Mouse (Mus musculus) brain, embryonic 14.5 days (tissue): ENCODE data around the gene Rtkn. TPM values are rescaled to one million over a fixed set of nuclear protein-coding genes. Genes with fewer than 3 reads are reported as not detected.

Experiments
- DNase-seq: peaks from one replicate; pipeline ENCODE4 v3.0.0-alpha.2; 2011; ENCODE audit warnings: low read depth
- CTCF ChIP-seq: fragments of 200-500 bp; IDR thresholded peaks from 2 replicates; pipeline ENCODE4 v1.5.1; 2012; ENCODE audit warnings: inconsistent platforms, mild to moderate bottlenecking, moderate library complexity, borderline replicate concordance; ENCODE audit not compliant: insufficient read depth, insufficient read length; ENCODE audit errors: extremely low read depth
- POLR2A ChIP-seq: fragments of 200-500 bp; IDR thresholded peaks from 2 replicates; pipeline ENCODE4 v1.6.1; 2012; ENCODE audit warnings: mild to moderate bottlenecking, inconsistent platforms, borderline replicate concordance; ENCODE audit not compliant: poor library complexity, insufficient read depth, insufficient read length, severe bottlenecking; ENCODE audit errors: extremely low read depth
- polyA plus RNA-seq: library from polyadenylated mRNA; depleted of rRNA; stranded (reverse); fragments of >200 nt; gene quantifications from 2 replicates; pipeline ENCODE4 v1.2.3, GENCODE M21; 2012

Gene Rtkn
- polyA plus RNA-seq, 1 experiment: 30.7 TPM

GRCm38 (mm10) chr6:83132176-83132919 lies 2.9 kb upstream of the Rtkn start:
- no peak for DNase-seq
- no peak for TF ChIP-seq POLR2A
- no peak for TF ChIP-seq CTCF

DNA sequence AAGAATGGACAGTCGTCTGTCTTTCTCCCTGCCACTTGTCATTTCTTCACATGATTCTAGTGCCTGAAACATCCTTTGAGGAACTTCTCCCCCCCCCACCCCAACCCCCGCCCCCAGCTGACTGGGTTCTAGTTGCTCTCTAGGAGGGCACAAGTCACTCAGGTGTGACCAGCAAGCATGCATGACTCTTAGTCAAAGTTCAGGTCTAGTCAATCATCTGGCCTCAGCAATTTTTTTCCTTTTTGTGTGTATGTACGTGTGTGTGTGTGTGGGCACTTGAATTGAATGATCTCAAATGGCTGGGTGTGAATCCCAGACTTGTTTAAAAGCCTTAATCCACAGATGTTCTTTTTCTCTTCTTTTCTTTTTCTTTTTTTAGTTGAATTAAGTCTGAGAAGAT lies 1.0 kb upstream of the Rtkn start:
- TF ChIP-seq CTCF (no peak), POLR2A (no peak)
- no peak for DNase-seq

GRCm38 (mm10) chr6:83135571-83136161 lies 403 bp downstream of the Rtkn start:
- DNase-seq: no peak
- TF ChIP-seq CTCF (no peak), POLR2A (no peak)

GRCm38 (mm10) chr6:83136291-83136880 lies 1.1 kb downstream of the Rtkn start:
- TF ChIP-seq CTCF (no peak), POLR2A (no peak)
- no peak for DNase-seq

DNA sequence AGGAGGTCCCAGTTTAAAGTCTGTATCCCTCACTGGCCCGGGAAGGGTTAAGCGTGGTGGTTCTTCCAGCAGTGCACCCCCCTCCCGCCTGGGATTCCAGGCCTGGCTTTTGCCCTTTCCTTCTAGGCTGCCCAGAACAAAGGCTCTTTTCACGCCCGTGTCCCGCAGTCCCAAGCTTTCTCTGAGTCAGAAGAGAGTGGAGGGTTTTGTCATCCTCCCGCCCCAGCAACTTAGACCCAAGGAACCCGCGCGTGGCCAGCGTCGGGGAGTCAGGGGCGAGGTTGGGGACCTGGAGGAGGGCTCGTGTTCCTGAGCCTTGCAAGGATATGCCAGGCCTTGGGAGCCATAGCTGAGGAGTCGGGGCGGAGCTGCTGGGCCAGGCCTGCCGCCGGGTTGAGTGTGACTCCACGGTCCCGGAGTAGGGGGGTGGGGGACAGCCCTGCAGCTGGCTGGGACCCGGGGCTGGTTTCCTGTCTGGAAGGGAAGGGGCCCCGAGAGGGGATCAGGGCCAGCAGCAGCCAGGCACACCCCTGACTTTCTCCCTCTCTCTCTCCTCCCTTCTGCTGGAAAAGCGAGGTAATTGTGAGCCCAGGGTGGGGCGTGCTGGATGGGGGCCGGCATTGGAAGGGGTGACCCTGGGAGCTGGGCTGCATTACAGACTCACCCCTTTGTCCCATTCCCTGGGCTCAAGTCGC lies 1.8 kb downstream of the Rtkn start:
- DNase-seq: peak; percentile 73
- TF ChIP-seq CTCF: no peak
- TF ChIP-seq POLR2A: peak; percentile 4; the same call in 1 of the 2 replicates

- no peak for TF ChIP-seq CTCF
- no peak for TF ChIP-seq POLR2A
- peak; percentile 70 for DNase-seq
Observed at GRCm38 (mm10) chr6:83137576-83137950, 2.3 kb downstream of the Rtkn start.

DNA sequence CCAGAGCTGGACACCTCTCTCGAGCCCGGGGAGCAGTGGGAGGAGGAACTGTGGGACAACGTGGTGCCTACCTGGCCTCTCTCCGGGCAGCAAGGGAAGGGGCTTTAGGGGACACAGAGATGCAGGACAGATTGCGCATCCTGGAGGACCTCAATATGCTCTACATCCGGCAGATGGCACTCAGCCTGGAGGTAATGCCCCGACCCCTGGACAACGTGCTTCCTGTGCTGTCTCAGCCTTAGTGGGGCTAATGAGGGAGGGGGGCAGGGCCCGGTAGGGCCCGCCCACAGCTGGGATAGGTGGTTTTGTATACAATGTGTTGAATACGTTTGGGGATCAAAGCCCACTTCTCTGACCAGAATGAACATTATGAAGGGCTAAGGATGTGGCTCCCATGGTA lies 2.8 kb downstream of the Rtkn start:
- DNase-seq: peak; percentile 50

GRCm38 (mm10) chr6:83140044-83140443 lies 4.8 kb downstream of the Rtkn start:
- no peak for TF ChIP-seq CTCF
- TF ChIP-seq POLR2A: no peak
- DNase-seq: no peak

More for the DNA sequence above, 2.8 kb downstream of the Rtkn start:
- TF ChIP-seq POLR2A (no peak), CTCF (0 out of 2 replicates have a peak, but pooled peaks have one; percentile 4)

GRCm38 (mm10) chr6:83141636-83142035 lies 6.4 kb downstream of the Rtkn start:
- no peak for DNase-seq
- TF ChIP-seq CTCF: no peak
- TF ChIP-seq POLR2A: no peak

DNA sequence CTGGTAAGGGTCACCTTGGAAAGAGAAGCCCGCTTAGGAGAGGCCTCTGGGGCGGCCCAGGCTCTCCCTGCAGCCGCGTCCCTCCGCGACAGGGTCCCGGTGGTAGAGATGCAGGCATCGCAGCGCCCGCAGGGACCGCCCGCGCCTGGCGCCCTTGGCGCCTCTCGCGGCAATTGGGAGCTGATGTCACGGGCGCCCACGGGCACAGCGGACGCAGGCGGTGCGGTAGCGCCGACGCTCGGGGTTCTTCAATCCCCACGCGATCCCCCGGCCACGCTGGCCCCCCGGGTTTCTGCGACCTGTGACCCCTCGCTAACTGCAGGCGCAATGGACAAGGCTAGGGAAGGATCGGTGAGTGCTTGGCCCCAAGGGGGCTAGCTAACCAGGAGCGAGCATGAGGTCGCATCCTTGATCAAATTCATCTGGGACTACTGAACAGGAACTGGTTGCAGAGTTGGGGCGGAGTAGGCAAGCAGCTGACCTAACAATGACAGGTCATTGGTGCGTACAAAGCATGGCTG lies 7.0 kb downstream of the Rtkn start:
- no peak for TF ChIP-seq CTCF
- no peak for TF ChIP-seq POLR2A
- DNase-seq: peak; percentile 32

- TF ChIP-seq POLR2A: no peak
- DNase-seq: no peak
Observed at GRCm38 (mm10) chr6:83142886-83143285, 7.6 kb downstream of the Rtkn start.
